Mouse (Mus musculus): ENCODE measurements at regions not wholly inside any gene's neighbourhood (a gene's known extent, or its start where the extent isn't known, plus 50 kb on each side); places are given as distances from the start of the nearest gene placed in this dataset.

DNA sequence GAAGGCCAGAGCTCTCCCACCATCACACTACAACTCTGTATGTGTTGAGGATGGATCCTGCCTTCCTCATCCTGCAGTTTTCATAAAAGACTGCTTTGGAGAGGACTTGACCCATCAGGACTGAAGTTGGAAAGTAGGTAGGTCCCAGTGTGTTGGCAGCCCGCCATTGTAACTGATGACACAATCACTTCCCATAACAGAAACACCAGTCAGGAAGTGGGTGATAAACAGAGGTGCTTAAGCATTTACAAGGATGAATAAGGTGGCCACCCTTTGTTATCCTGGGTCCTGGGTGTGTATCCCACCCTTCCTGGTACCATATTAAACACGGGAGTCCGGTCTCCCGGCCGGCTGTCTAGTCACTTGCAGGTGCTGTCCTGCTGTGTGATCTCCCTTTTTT is 118.3 kb downstream of the Snx10 start:
- no peak for DNase-seq (ENCODE audit: low read depth, low spot score)

DNA sequence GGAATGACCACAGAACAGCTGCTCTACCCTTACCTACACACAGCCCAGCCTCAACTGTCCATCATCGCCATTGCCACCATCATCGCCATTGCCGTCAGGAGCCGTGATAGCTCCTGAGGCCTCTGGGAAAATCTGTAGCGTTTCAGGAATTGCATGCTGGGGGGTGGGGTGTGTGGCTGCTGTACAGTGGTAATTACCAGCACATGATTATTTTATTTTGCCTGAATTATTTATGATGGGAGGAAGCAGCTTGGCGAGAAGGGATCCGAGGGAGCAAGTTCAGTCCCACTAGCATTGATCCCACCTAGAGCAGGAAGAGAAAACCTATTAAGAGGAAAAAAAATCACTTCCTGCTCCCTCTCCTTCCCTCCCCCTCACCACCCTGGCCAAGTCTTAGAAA is 125.1 kb downstream of the Snx10 start:
- no peak for DNase-seq (ENCODE audit: low read depth, low spot score)

DNA sequence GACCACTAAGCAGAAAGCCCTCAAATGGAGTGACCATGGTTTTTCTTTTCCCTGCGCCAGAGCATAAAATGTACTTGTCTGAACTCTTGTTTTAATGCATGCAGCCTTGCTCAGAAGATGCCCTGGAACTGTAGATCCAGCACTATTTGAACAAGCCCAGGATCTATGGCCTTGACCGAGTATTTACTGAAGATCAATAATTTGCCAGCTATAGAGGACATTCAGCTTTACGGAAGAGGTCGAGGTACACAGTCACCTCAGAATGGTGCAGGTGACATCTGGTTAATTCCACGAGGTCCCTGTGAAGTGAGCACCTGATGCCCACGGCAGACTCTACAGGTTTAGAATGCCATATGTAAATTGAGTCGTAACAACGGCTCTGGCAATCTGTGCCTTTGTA is 130.1 kb downstream of the Snx10 start:
- DNase-seq (ENCODE audit: low read depth, low spot score): no peak

DNA sequence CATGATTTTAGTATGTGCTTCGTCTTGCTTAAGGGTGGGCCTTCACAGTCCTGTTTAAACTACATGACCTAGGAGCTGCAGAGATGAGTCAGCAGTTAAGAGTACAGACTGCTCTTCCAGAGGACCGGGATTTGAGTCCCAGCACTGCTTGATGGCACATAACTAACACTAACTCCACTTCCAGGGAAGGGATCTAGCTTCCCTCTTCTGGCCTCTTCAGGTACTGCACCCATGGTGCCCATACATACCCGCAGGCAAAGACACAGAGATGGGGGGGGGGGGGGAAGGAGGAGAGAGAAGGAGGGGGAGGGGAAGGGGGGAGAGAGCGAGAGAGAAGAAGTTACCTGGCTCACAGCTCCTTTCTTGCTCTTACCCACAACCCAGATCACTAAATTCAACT is 131.3 kb downstream of the Snx10 start:
- peak; percentile 21 for DNase-seq (ENCODE audit: low read depth, low spot score)

DNA sequence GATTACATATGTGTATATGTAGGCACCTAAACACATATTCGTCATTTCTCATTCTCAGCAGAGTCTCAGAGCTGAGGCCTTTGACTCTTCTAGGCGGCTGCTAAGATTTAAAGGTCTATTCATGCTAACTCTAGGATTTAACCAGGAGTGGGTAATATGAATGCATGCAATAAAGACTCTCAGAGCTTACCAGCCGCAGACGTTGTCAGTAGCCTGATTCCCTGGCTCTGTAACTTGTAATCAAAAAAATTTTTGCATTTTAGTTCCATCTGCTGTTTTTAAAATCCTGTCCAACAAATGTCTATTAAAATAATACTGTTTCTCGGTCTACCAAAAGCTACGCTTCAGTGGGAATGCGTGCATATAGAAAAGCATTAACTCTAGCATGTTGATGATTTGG is 132.4 kb downstream of the Snx10 start:
- DNase-seq (ENCODE audit: low read depth, low spot score): no peak

DNA sequence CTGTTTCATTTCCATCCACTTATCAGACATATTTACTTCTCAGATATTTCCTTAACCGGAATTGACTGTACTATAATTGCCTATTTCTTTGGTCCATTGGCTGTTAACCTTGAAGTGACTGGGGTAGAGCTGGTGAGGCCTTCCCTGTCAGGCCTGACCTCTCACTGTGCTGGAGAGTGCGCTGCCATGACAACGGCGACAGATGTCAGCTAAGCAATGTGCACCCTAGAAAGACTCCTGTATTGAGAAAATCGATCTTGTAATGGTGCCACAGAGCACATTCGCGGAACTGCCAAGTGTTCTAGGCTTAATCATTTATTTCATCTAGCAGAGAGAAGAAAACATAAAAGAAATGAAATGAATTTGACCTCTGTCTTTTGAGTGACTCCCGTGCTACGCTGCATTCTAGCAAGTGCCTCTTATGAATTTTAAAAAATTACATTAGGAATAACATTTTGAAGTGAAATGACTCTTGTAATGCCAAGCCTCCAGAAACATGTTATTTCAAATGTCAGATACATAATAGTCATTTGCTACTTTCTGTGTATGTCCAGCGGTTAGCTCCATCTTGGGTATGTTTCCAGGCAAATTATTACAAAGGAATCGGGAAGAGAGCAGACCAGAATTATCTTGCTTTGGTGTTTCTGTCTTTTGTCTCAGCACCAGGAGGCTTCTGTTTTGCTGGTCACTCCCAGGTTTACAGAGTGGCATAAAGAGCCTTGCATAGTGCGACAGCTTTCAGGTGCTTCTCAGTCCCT is 133.4 kb downstream of the Snx10 start:
- no peak for DNase-seq (ENCODE audit: low read depth, low spot score)

DNA sequence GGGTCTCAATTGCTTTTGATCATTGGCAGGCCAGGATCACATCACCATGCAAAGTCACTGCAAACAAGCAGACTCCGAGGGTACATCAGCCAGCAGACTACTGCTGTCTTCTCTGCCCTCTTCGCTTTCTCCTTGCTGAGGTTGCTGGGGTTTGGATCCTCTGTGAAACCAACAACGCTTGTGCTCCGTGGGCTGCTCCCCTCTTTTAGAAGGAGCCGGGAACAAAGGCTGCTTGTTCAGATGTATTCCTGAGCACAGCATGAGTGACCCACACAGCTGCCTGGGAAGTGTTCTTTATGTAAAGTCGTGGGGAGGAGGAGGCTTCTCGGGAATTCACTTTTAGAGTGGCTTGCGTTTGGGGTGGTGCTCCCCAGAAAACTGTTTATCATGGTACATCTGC is 134.7 kb downstream of the Snx10 start:
- no peak for DNase-seq (ENCODE audit: low read depth, low spot score)

DNA sequence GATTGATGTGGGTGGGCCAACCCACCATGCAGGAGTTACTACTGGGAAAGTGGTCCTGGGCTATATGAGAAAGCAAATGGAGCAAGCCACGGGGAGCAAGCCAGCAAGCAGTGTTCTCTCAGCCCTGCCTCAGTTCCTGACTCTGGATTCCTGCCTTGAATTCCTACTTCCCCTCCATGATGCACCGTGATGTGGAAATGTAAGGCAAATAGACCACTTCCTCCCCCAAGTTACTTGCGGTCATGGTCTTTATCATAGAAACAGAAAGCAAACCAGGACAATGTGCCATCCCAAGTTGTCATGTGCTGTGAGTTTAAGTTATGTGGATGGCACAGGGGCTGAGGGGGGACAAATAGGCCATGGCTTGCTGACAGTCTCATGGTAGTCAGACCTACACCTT is 139.5 kb downstream of the Snx10 start:
- DNase-seq (ENCODE audit: low read depth, low spot score): no peak

DNA sequence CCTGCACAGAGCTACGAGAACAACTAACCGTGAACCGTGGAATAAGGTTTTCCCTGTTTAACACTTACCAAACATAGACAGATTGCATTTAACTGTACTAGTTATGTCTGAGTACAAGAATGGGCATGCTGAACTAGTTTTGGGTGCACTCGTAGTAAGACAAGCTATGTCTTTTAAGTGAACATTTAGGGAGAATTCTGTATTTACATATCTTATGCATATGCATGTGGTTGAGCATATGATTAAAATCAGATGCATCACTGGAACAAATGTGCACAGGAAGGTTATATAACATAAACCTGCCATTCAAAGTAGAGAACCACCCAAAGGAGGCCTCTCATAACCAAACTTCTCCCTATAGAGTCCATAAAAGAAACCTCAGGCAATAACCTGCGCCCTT is 140.3 kb downstream of the Snx10 start:
- DNase-seq (ENCODE audit: low read depth, low spot score): no peak

DNA sequence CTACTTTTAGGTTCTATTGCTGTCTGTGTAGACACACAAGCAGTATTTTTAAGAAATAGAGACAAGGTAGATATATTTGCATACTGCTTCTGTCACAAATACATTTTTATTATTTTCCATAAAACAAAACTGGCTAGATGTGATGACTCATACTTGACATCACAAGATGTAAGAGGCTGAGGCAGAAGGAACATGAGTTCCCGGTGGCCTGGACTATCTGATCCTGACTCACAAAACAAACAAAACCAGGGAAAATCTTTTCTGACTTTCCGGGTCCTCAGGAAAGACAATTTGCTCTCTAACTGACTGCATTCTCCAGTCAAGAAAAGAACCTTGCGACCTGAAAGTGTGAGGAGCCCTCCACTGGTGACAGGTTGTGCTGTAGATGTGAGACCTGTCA is 143.3 kb downstream of the Snx10 start:
- no peak for DNase-seq (ENCODE audit: low read depth, low spot score)

DNA sequence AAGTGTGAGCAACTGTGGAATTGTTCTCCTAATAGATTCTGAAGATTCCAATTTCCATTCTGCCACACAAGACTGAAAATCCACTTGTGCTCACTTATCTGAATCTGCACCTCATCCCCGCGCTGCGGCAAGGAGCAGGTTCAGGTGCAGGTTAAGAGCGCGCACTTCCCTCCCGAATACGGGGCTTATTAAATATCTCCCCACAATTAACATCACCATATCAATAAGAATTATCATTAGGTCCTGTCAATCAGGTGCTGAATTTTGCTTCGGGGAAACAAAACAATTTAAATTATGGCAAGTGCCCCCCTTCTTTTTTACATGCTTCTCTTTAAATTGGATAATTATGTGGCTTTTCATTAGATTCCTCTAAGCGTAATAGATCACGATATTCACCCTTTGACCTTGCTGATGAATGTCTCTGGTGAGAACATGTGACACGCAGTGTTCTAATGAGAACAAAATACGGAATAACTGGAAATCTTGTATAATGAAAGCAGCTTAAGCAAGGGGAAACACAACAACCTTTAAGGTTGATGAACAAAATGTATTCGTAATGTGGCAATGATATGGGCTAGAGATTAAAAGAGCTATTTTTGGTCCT is 151.7 kb downstream of the Snx10 start:
- no peak for DNase-seq (ENCODE audit: low read depth, low spot score)

DNA sequence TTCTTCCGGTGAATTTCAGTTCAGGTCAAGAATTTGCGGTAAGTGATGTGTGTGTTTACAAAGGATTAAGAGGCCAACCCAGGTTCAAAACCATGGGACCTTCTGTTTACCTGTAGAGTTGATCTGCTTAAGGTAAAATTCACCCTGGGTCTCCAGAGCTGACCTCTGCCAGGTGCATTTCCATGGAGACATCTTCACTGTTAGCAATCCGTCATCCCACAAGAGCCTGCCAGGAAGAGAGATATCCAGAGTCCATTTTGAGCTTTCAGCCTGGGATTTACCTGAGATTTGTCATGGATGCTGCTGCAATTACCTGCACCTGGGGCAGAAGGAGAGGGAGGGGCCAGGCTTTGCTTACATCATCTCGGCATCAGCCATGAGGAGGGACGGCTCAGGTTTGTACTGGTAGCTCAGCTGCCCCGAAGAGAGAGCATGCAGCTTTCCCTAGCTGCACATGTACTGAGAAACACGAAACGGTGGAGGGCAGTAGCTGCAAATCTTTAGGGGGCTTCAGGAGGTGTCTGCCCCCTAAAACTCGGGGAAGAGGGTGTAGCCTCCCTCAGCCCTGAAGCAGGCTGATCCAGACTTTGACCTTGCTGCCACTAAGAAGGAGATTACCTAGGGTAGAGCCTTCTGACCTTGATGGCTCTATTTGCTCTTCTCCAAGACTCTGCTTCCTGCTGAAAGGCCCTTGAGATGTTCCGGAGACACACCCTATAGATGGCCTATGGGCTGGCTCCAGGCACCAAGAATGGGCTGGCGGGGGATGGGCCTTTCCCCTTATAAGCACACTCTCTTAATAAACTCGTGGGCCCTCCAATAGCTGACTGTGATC is 153.7 kb downstream of the Snx10 start:
- DNase-seq (ENCODE audit: low read depth, low spot score): no peak

DNA sequence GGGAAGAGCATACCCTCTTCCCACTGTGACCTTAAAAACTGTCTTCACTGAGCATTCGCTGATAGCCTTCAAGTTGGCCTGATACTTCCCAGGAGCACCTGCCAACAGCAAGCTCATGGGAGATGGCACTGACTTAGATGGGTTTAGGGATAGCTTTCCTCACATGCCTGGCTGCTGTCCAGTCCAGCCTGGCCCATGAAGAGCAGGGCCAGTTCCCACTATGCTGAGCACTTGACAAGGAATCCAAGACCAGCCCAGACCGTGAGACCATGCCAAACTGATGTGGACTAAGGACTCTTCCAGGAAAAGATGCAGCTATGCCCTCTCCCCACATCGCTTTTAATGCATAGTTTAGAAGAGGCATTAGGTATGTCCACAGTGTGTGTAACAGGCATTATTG is 155.0 kb downstream of the Snx10 start:
- no peak for DNase-seq (ENCODE audit: low read depth, low spot score)

DNA sequence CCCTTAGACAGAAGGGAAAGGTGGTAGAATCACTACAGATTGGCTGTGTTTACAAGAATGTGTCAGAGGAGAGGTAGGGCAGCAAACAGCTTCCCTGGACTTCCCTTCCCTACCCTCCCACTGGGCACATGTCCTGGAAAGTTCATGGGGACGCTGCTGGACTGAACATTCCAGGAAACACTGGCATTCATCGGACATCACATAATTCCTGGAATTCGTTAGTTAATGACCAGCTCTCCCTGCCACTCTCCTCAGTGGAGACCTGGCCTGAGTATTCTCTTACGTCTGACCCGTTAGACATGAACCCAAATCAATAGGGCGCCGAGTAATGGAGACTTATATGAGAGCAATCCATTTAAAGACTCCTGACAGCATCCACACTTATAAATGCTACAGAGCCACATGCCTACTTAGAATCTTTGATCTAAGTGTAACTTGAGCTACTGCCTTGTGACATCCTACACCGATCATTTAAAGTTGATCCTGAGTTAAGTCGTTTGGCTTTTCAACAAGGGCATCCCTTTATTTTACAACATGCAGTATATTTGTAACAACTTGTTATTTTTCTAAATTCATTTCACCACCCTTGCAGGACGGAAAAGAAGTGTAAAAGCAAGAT is 156.6 kb downstream of the Snx10 start:
- DNase-seq (ENCODE audit: low read depth, low spot score): no peak

DNA sequence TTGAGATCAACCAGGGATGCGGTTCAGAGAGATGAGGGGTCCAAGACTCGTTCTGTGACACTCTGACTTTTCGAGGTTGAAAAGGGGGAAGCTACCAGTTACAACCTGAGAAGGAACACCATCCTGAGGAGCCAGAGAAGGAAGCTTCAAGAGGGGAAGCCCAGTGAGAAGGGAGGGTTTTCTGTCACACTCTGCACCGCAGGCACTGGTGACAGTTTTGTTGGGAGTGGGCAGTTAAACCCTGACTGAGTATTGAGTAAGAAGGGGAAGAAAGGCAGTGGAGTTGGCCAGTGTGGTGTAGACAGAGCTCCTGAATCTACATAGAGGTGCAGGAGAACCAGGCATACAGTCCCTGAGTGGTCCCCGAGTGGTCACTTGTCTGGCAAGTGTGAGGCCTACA is 159.4 kb downstream of the Snx10 start:
- no peak for DNase-seq (ENCODE audit: low read depth, low spot score)

DNA sequence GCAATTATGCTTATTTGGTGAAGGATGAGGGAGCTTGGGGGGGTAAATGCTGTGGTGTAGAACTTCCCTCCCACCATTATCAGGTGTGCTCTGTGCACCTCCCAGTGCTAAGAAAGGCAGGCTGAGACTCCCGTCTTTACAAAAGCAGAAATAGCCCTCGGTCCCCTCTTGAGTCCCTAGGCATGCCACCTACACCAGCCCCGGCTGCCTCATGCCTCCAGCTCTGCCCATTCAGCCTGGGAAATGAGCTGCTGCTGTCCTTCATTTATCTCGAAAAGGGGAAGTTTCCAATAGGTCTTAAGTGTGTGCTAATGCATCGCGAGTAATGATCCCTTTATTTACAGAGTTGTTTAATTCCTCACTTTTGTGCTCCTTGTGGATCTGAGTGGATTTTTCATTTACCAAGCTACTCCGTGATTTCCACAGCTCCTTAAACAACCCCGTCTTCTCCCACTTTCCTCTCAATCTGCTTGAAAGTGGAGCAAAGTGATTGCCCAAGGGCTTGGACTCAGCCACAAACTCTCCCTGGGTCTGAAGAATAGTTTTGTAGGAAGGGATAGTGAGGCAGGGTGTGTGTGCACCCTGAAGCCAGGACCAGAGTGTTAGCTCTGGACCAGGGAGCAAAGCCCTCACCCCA is 162.1 kb downstream of the Snx10 start:
- no peak for DNase-seq (ENCODE audit: low read depth, low spot score)

DNA sequence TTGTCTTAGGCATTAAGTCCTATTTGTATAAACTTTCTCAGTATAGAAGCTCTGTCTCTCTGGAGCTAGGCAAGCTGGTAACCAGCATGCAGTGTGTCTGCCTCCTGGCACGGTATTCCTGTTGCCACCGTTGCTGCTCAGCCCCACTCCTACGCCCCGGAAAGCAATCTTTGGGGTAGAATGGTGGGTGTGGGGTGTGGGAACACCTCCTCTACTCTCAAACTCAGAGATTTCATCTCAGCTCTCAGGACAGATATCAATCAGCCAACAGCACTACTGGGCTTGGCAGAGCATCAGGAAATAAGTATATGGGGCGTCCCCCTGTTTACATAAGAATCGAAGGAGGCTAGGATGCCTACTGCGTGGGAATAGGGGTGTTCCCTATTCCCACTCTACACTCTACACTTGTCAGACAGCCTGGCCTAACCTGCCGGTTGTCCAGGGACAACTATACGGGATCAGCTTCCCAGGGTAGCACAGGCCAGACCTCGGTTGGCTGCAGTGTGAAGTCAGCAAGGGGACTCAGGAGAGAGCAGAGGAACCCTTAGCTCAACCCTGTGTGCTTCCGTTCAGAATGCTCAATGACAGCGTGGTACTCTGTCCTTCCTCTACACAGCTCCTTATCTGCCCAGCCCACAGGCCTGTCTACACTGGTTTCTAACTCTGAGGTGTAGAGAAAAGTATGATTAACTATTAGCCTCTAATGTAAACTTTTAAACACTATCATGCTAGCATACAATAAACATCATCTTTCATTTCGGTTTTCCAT is 167.3 kb downstream of the Snx10 start:
- no peak for DNase-seq (ENCODE audit: low read depth, low spot score)

DNA sequence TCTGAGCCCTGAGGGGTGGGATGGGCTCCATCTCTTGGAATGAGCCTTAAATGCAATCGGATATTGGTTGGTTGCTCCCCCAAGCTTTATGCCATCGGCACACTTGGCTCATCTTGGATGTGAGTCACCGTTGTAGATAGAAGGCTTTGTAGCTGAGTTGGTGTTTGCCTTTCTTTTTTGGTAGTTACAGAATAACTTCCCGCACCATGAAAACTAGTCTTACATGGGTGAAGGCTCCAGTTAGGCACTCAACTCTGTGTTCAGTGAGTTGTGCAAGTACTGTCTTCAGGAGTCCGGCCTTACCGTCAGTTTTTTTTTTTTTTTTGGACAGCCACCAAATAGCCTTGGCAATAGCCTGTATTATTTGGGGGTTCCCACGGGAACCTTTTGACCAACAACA is 170.3 kb downstream of the Snx10 start:
- DNase-seq (ENCODE audit: low read depth, low spot score): no peak

DNA sequence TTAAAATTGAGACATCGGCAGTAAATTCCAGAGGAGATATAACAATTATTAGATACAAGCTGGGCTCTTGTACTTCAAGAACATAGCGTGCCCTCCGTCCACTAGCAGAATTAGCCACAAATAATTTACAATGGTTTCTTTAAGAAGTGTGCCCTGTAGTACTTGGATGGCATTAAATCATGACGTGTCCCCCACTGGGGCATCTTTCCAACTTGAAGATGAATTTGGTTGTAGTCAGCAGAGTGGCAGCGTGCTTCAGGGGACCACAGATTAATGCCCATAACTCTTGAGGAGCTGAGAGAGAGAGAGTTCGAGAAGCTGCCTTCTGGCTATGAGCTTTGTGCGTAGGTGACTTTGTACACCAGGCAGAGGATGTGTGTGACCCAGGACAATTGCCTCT is 172.7 kb downstream of the Snx10 start:
- no peak for DNase-seq (ENCODE audit: low read depth, low spot score)

DNA sequence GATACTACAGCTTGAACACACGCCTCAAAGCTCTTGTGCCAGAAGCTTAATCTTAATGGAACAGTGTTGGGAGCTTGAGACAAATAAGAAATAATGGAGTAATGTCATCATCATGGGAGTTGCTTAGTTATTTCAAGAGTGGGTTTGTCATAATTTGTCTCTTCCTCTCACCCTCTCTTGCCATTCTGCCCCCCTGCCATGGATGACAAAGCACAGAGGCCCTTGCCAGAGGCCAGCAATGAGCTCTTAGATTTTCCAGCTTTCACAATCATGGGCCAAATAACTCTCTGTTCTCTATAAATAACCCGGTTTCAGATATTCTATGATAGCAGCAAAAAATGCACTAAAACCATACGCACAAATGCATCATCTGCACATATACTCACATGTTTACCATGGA is 174.1 kb downstream of the Snx10 start:
- DNase-seq (ENCODE audit: low read depth, low spot score): no peak

DNA sequence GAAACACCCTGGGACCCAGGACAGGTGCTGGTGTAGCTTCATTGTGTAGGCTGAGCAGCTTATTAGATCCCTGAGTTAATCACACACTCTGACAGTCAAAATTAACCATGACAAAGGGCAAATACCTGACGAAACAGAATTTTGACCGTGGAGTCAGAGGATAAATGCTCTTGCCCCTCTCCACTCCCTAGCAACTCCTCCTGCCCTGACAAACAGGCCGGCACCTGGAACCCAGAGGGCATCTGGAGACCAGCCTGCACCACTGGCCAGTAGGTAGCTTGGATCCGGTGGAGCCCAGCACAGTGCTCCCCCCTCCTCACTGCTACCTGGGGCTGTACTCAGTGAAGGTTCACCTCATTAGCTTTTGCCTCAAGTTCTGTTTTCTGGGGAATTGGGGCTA is 174.5 kb downstream of the Snx10 start:
- DNase-seq (ENCODE audit: low read depth, low spot score): no peak

All from A20 (cell line).